Mouse (Mus musculus) macrophage (primary cell): Measurements from ENCODE around the gene Hmgcr. TPM values are rescaled to one million over a fixed set of nuclear protein-coding genes. Genes with fewer than 3 reads are reported as not detected.

Experiments
- H3K27ac ChIP-seq: fragments of 350-480 bp; formaldehyde crosslinking; 2 replicates; pipeline ENCODE4 v1.9.0; 2021
- H3K36me3 ChIP-seq: fragments of 350-480 bp; formaldehyde crosslinking; 2 replicates; pipeline ENCODE4 v1.9.0; 2021; ENCODE audit errors: inconsistent target
- H3K4me3 ChIP-seq: fragments of 350-480 bp; formaldehyde crosslinking; 2 replicates; pipeline ENCODE4 v1.9.0; 2021; ENCODE audit errors: inconsistent target
- H3K79me2 ChIP-seq: fragments of 350-480 bp; formaldehyde crosslinking; 2 replicates; pipeline ENCODE4 v1.9.0; 2021; ENCODE audit errors: inconsistent target
- WGBS: methylation state at CpG from one replicate; pipeline ENCODE4 v1.1.7; 2026; ENCODE audit warnings: inconsistent platforms; ENCODE audit not compliant: missing documents; 5-methylcytosine and 5-hydroxymethylcytosine counted together
- polyA plus RNA-seq: library from polyadenylated mRNA; stranded (reverse); fragments of 250-400 nt; gene quantifications from 3 replicates; pipeline ENCODE4 v1.2.4, GENCODE M21; 2018; ENCODE audit warnings: inconsistent platforms

Hmgcr gene
- polyA plus RNA-seq, 1 experiment from 2014 or later, result 19.1 TPM

- Histone ChIP-seq H3K79me2 (no peaks in the 10 kb centered on the region), H3K36me3 (peaks cover 8% of the 10 kb centered on the region; the same call in 1 of the 2 replicates), H3K27ac (no peak overlapping the region), H3K4me3 (no peak overlapping the region)
- 87% methylated on average over 2 of the region's 2 CpGs for WGBS
These were observed 26.6 kb downstream of the Hmgcr start for GRCm38 (mm10) chr13:96644168-96644567.

- H3K36me3 ChIP-seq, result peaks cover 60% of the 10 kb centered on the region
- 100% methylated on average over 4 of the region's 4 CpGs for WGBS
- H3K4me3 ChIP-seq, result no peak overlapping the region
- H3K79me2 ChIP-seq, result no peaks in the 10 kb centered on the region
- no peak overlapping the region for H3K27ac ChIP-seq
These were observed 40.3 kb downstream of the Hmgcr start for GRCm38 (mm10) chr13:96630396-96630795.

- Histone ChIP-seq H3K36me3 (peaks cover 53% of the 10 kb centered on the region), H3K27ac (no peak overlapping the region), H3K4me3 (no peak overlapping the region), H3K79me2 (peaks cover 5% of the 10 kb centered on the region; the same call in 1 of the 2 replicates)
- WGBS, result 54% methylated on average over 1 of the region's 1 CpGs
These were observed 49.8 kb downstream of the Hmgcr start for GRCm38 (mm10) chr13:96620891-96621290.

GRCm38 (mm10) chr13:96614615-96615014, 56.1 kb downstream of the Hmgcr start:
- Histone ChIP-seq H3K79me2 (no peaks in the 10 kb centered on the region; the same call in 1 of the 2 replicates), H3K36me3 (peaks cover 69% of the 10 kb centered on the region), H3K4me3 (no peak overlapping the region), H3K27ac (no peak overlapping the region)
- 93% methylated on average over 3 of the region's 3 CpGs for WGBS

- 91% methylated on average over 2 of the region's 2 CpGs for WGBS
- H3K4me3 ChIP-seq, result no peak overlapping the region
- peaks cover 48% of the 10 kb centered on the region for H3K36me3 ChIP-seq
- H3K79me2 ChIP-seq, result no peaks in the 10 kb centered on the region; the same call in 1 of the 2 replicates
- no peak overlapping the region for H3K27ac ChIP-seq
These were observed 66.5 kb downstream of the Hmgcr start for GRCm38 (mm10) chr13:96604242-96604641.

- Histone ChIP-seq H3K4me3 (no peak overlapping the region), H3K79me2 (peaks cover 49% of the 10 kb centered on the region), H3K27ac (no peak overlapping the region), H3K36me3 (peaks cover 48% of the 10 kb centered on the region)
- WGBS, result 96% methylated on average over 9 of the region's 9 CpGs
These were observed 71.6 kb downstream of the Hmgcr start for GRCm38 (mm10) chr13:96599182-96599581.

Other genes starting within 250 kb of the Hmgcr start
- gene Ankdd1b, start 199.7 kb downstream of the Hmgcr start, polyA plus RNA-seq, result not detected in 3 replicates
- not detected in 3 replicates for gene Gm17622, start 180.2 kb downstream of the Hmgcr start, polyA plus RNA-seq
- 7.4 to 8.2 TPM (median 7.9 TPM) in 3 replicates for gene Polk, start 128.4 kb downstream of the Hmgcr start, polyA plus RNA-seq
- 34.6 to 40.1 TPM (median 35.6 TPM) in 3 replicates for gene Col4a3bp, start 128.3 kb downstream of the Hmgcr start, polyA plus RNA-seq
- gene Ankrd31, start 77.3 kb upstream of the Hmgcr start, polyA plus RNA-seq, result not detected in 3 replicates